Mouse (Mus musculus): Measurements from ENCODE around the gene 4931417E11Rik.

GRCm38 (mm10) chr6:73427273-73427812 is 42.1 kb downstream of the 4931417E11Rik start:
- TF ChIP-seq CTCF (IDR thresholded peaks at IDR 0.05; ENCODE audit: low read depth, low read length) (no peak), POLR2A (IDR thresholded peaks at IDR 0.05; ENCODE audit: borderline replicate concordance, low read depth, low read length) (no peak)
